Mouse (Mus musculus) ES-E14 (cell line): ENCODE results near the gene Rnase10. TPM values are rescaled to one million over a fixed set of nuclear protein-coding genes. Genes with fewer than 3 reads are reported as not detected.

Experiments
- DNase-seq: peaks from one replicate; pipeline ENCODE4 v3.0.0-alpha.2; 2013; ENCODE audit warnings: low read depth, low spot score
- H3K27ac ChIP-seq: 2 replicates; pipeline ENCODE4 v1.5.1; 2012; ENCODE audit warnings: low read depth, mild to moderate bottlenecking, low read length, moderate library complexity, mixed read lengths; ENCODE audit not compliant: poor library complexity, insufficient read depth, severe bottlenecking
- H3K36me3 ChIP-seq: 2 replicates; pipeline ENCODE4 v1.6.1; 2012; ENCODE audit warnings: mild to moderate bottlenecking, low read length, moderate library complexity, mixed read lengths; ENCODE audit not compliant: control insufficient read depth, poor library complexity, insufficient read depth, severe bottlenecking
- H3K4me1 ChIP-seq, 2 experiments: fragments of 150-350 bp in 1 of 2; sonication (generic) in 1 of 2; 2 replicates each; pipeline ENCODE4 v1.6.1; 2012; ENCODE audit warnings: low read length in 2 of 2, mild to moderate bottlenecking in 1 of 2, mixed read lengths in 1 of 2; ENCODE audit not compliant: control insufficient read depth in 2 of 2, insufficient read depth in 2 of 2, poor library complexity in 1 of 2
- H3K4me3 ChIP-seq, 2 experiments: fragments of 150-350 bp in 1 of 2; sonication (generic) in 1 of 2; 2 replicates each; pipeline ENCODE4 v1.5.1; 2012; ENCODE audit warnings: low read length in 2 of 2, low read depth in 1 of 2, mild to moderate bottlenecking in 1 of 2, mixed read lengths in 1 of 2; ENCODE audit not compliant: insufficient read depth in 1 of 2, poor library complexity in 1 of 2, severe bottlenecking in 1 of 2
- H3K9ac ChIP-seq: 2 replicates; pipeline ENCODE4 v1.6.1; 2012; ENCODE audit warnings: low read depth, mild to moderate bottlenecking, low read length, mixed read lengths; ENCODE audit not compliant: poor library complexity, insufficient read depth, severe bottlenecking
- H3K9me3 ChIP-seq: fragments of 150-350 bp; sonication (generic); 2 replicates; pipeline ENCODE4 v1.6.1; 2012; ENCODE audit warnings: low read depth, mild to moderate bottlenecking, low read length; ENCODE audit not compliant: control insufficient read depth, insufficient read depth
- CHD2 ChIP-seq: IDR thresholded peaks from 2 replicates; pipeline ENCODE4 v1.6.1; 2014; ENCODE audit warnings: mild to moderate bottlenecking, low read depth, low read length, inconsistent platforms
- HCFC1 ChIP-seq: IDR thresholded peaks from 2 replicates; pipeline ENCODE4 v1.6.1; 2012; ENCODE audit warnings: low read length, inconsistent platforms, borderline replicate concordance; ENCODE audit not compliant: insufficient read depth
- MAFK ChIP-seq: IDR thresholded peaks from 2 replicates; pipeline ENCODE4 v1.6.1; 2014; ENCODE audit warnings: mild to moderate bottlenecking, low read depth, low read length, inconsistent platforms; ENCODE audit not compliant: insufficient read depth
- ZC3H11A ChIP-seq: IDR thresholded peaks from 2 replicates; pipeline ENCODE4 v1.6.1; 2012; ENCODE audit warnings: low read depth, mild to moderate bottlenecking, inconsistent platforms, low read length, borderline replicate concordance
- ZNF384 ChIP-seq: IDR thresholded peaks from 2 replicates; pipeline ENCODE4 v1.6.1; 2012; ENCODE audit warnings: low read depth, low read length, inconsistent platforms
- in situ Hi-C, 2 experiments: fragments of 600-800 bp; cut with MboI; formaldehyde crosslinking; loops; one replicate each; pipeline ENCODE4 v1.15.1; 2025; ENCODE audit warnings: low sequenced_read_pairs in 2 of 2, inconsistent platforms in 1 of 2; ENCODE audit not compliant: unreplicated experiment in 2 of 2
- total RNA-seq: library from RNA; depleted of rRNA; stranded (reverse); fragments of 300-350 nt; gene quantifications from 2 replicates; pipeline ENCODE4 v1.2.3, GENCODE M21; 2012; rRNA removed

The Rnase10 gene
- total RNA-seq, 1 experiment: not detected

DNA sequence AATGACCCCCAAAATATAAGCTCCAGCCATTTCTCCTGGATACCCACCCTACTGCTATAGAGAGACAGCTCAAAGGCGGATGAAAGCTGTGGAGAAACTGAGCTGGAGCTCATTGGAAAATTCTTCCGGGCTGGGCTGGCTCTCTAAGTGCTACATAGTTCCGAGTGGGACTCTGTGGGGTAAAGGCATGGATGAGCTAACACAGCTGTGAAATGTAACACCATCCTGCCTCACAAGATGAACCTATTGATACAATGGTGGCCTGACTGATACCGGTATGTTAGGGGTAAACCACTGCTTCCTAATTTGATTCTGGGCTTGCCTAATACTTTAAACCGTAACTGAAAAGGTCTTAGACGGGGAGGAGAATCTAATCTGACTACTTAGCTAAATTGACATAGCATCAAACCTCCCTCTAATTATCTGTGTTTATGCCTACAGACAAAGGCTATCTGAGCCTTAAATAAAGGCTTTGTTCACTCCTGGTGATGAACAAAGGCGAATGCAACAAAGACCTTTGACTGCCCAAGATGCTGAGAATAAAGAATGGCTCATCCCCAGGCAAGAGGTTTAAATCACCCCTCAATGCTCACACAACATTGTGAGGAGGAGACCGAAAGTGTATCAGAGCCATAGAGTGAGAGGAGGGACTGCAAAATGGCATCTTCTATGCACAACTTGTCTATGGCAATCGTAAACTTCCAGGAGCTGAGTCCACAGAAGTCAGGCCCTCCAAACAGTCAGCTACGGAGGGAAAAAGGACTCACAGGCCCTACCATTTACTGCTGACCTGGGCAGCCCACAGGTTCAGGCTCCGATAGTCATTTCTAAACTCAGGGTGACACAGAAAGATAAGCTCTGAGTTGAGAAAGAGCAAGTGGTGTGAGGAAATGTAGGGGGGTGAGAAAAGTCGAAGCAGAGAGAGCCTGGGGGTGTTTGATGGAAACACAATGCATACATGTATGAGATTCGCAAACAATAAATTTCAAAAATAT is 47.0 kb downstream of the Rnase10 start:
- Histone ChIP-seq H3K4me1 (peaks cover 2 to 10% of the 10 kb centered on the region in 2 experiments; a peak in 1 of 4 replicates), H3K9ac (no peak overlapping the region), H3K36me3 (no peaks in the 10 kb centered on the region), H3K4me3 (no peak overlapping the region), H3K27ac (no peak overlapping the region), H3K9me3 (no peaks in the 10 kb centered on the region)
- TF ChIP-seq ZC3H11A: no peak
- no peak for TF ChIP-seq HCFC1
- no peak for TF ChIP-seq MAFK
- TF ChIP-seq ZNF384: no peak
- TF ChIP-seq CHD2: no peak
- no peak for DNase-seq
- in situ Hi-C loops: loop anchor here in 1 of 2 experiments (25.0 kb wide), 1 partner anchor 217 kb away; no protein-coding TSS in a partner anchor

DNA sequence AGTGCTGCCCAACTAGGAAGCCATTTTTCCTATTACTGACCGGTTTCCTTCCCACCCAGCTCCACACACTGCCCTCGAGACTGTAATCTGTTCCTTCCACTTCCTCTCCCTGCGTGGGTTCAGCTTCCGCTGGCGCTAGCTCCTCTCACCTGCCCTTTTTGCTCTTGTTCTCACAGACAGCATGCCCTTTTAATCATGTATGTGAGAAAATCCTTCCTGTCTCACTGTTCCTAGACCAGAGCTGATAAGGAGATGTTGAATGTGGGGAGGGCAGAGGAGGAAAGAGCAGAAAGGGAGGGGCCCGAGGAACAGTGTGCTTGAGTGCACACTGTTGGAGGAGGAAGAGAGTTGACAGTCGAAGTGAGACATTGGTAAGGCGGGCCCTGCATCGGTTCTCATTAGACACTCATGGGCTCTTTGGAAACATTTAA is 49.9 kb downstream of the Rnase10 start, which contains the start of gene Rnase12:
Rnase12 (minus strand) TSS at position 261 of the 431 bp plus-strand sequence.
- H3K4me1 ChIP-seq: peaks cover 2 to 10% of the 10 kb centered on the region in 2 experiments; a peak in 1 of 4 replicates
- no peak within 1 kb of the TSS for H3K27ac ChIP-seq
- no peak for DNase-seq
- H3K36me3 ChIP-seq: no peaks in the 10 kb centered on the region
- H3K9ac ChIP-seq: no peak within 1 kb of the TSS
- no peaks in the 10 kb centered on the region for H3K9me3 ChIP-seq
- no peak within 1 kb of the TSS; a peak in 1 of 4 replicates for H3K4me3 ChIP-seq
- in situ Hi-C loops: loop anchor here in 1 of 2 experiments (25.0 kb wide), 1 partner anchor 220 kb away; no protein-coding TSS in a partner anchor
- TF ChIP-seq HCFC1 (no peak), ZNF384 (no peak), ZC3H11A (no peak), MAFK (no peak), CHD2 (no peak)

Other genes starting within 250 kb of the Rnase10 start
- 28.4 and 65.9 TPM in 2 replicates for gene Ttc5, start 222.2 kb upstream of the Rnase10 start, total RNA-seq
- gene Ccnb1ip1, start 200.0 kb upstream of the Rnase10 start, total RNA-seq: 24.1 and 29.4 TPM in 2 replicates
- 44.7 and 115 TPM in 2 replicates for gene Parp2, start 199.9 kb upstream of the Rnase10 start, total RNA-seq
- 11.5 and 19.5 TPM in 2 replicates for gene Tep1, start 137.2 kb upstream of the Rnase10 start, total RNA-seq
- 0.09 and 0.32 TPM in 2 replicates for gene Klhl33, start 110.2 kb upstream of the Rnase10 start, total RNA-seq
- 19.1 and 34.9 TPM in 2 replicates for gene Osgep, start 82.9 kb upstream of the Rnase10 start, total RNA-seq
- 127 and 205 TPM in 2 replicates for gene Apex1, start 82.8 kb upstream of the Rnase10 start, total RNA-seq
- 19.4 and 42.3 TPM in 2 replicates for gene Pip4p1, start 76.9 kb upstream of the Rnase10 start, total RNA-seq
- 74.8 and 115 TPM in 2 replicates for gene Pnp, start 76.7 kb upstream of the Rnase10 start, total RNA-seq
- 25.4 and 26.2 TPM in 2 replicates for gene Gm49342, start 63.2 kb upstream of the Rnase10 start, total RNA-seq
- gene Pnp2, start 51.8 kb upstream of the Rnase10 start, total RNA-seq: 1.1 and 2.2 TPM in 2 replicates
- gene Rnase9, start 34.1 kb downstream of the Rnase10 start, total RNA-seq: not detected in 2 replicates
- gene Rnase11, start 42.4 kb downstream of the Rnase10 start, total RNA-seq: not detected in 2 replicates
- 0.36 and 1.1 TPM in 2 replicates for gene Rnase12, start 49.9 kb downstream of the Rnase10 start, total RNA-seq
- not detected in 2 replicates for gene Olfr750, start 66.7 kb downstream of the Rnase10 start, total RNA-seq
- 2.5 and 10.3 TPM in 2 replicates for gene Rnase4, start 83.3 kb downstream of the Rnase10 start, total RNA-seq
- gene Ang, start 83.4 kb downstream of the Rnase10 start, total RNA-seq: 1.2 and 1.4 TPM in 2 replicates
- gene Eddm3b, start 106.7 kb downstream of the Rnase10 start, total RNA-seq: not detected in 2 replicates
- gene Rnase6, start 116.2 kb downstream of the Rnase10 start, total RNA-seq: not detected in 2 replicates
- not detected in 2 replicates for gene Rnase1, start 139.0 kb downstream of the Rnase10 start, total RNA-seq
- gene Rnase2b, start 154.5 kb downstream of the Rnase10 start, total RNA-seq: not detected in 2 replicates
- 1.2 TPM in 1 of 2 replicates, not detected in the other for gene Ang2, start 191.4 kb downstream of the Rnase10 start, total RNA-seq
- gene Ear14, start 195.6 kb downstream of the Rnase10 start, total RNA-seq: not detected in 2 replicates
- gene Rnase2a, start 248.4 kb downstream of the Rnase10 start, total RNA-seq: not detected in 2 replicates